Mouse (Mus musculus) cerebellum, adult 9-11 months (tissue): ENCODE measurements around the gene Gm21748.
"Not testable (repeated sequence)": the region's sequence is repeated elsewhere in the genome, so short reads cannot be mapped to it uniquely, and the experiment has no call there.

Experiments
- DNase-seq: peaks from one replicate; pipeline ENCODE4 v3.0.0; 2022

The Gm21748 gene

DNA sequence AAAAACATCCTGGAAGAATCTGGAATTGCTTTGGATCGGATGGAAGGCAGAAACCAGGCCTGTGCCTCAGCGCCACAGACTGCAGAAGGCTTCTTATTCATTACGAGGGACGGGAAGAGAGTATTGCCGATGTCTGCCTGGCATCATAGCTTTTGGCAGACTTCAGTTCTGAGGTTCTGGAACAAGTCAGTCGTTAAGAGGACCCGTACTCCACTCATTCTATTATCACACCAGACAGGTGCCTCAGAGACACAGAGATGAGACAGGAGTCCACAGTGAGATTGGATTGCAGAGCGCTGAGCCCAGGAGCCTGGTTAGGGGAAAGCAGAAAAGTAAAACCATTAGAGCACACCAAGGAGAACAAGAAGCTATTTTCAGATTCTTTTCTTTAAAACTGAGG lies at the start of gene Gm21748:
Gene Gm21748 (minus strand): TSS at position 101 of the 400 bp plus-strand sequence.
- DNase-seq = not testable (repeated sequence)
